Mouse (Mus musculus) urinary bladder, postnatal 10 days (tissue): ENCODE measurements around the gene Ccdc9.
"Not testable (repeated sequence)": the region's sequence is repeated elsewhere in the genome, so short reads cannot be mapped to it uniquely, and the experiment has no call there.

Experiments
- DNase-seq: peaks from one replicate; pipeline ENCODE4 v3.0.0; 2022; ENCODE audit warnings: low spot score

Ccdc9 gene

DNA sequence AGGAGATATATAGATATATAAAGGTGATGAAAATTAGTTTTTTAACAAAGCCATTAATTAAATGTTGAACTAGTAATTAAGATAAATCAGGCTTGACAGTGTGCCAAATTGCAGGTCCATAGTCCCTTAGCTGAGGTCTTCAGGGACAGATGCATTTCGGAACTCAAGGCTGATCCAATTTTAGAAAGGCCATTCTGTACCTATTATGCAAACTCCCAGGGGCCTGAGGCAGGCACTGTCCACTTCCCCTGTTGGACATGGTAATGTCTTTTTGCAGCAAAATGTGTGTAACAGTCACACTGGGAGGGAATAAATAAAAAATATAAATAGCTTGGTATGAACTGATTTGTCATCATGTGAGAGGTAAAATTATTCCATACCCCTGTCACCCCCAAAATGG, 15.5 kb downstream of the Ccdc9 start:
- DNase-seq = no peak

DNA sequence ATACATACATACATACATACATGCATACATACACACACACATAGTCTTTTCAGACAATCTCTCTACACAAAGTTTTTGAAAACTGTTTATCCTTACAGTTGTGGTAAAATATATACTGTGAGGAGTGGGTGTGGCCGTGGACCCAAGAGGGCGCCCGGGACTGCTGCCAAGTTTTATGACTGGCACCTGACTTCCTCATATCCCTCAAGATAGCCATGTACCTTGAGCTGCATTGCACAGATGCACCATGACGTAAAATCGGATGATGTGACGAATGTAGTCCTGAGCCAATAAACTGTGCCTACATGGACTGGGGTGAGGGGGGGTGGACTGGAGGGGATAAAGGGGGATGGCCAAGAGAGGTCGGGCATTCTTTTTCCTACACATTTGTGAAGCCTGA, 20.0 kb downstream of the Ccdc9 start:
- not testable (repeated sequence) for DNase-seq

DNA sequence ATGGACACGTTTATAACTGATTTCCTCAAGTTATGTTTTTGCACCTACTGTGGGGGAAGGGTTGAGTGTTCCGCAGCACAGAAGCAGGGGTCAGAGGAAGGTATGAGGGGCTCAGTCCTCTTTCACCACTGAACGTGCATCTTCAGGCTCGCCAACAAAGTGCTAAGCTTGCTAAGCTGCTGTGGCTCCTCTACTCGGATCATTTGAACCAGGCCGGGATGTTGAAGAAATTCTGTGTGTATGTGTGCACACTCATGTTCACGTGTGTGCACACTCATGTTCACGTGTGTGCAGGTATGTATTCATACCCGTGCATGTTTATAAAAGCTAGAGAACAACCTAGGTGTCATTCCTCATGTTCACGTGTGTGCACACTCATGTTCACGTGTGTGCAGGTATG, 20.7 kb downstream of the Ccdc9 start:
- DNase-seq = no peak

DNA sequence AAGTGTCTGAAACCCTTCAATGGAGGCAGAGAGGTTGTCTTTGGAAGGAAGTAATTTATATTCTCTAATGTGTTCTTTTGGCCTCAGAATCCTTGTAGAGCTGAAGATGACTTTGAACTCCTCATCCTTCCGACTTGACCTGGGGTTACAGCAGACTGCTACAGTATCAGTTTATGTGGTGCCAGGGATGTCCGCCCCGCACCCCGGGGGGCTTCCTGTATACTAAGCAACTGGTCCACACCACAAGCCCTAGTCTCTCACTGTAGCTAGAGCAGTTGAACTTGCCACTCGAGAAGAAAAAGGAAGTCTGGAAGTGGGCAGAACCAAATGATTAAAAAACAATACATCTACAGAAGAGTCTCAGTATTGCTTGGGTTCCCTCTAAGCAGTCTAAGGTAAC, 22.8 kb downstream of the Ccdc9 start:
- no peak for DNase-seq

DNA sequence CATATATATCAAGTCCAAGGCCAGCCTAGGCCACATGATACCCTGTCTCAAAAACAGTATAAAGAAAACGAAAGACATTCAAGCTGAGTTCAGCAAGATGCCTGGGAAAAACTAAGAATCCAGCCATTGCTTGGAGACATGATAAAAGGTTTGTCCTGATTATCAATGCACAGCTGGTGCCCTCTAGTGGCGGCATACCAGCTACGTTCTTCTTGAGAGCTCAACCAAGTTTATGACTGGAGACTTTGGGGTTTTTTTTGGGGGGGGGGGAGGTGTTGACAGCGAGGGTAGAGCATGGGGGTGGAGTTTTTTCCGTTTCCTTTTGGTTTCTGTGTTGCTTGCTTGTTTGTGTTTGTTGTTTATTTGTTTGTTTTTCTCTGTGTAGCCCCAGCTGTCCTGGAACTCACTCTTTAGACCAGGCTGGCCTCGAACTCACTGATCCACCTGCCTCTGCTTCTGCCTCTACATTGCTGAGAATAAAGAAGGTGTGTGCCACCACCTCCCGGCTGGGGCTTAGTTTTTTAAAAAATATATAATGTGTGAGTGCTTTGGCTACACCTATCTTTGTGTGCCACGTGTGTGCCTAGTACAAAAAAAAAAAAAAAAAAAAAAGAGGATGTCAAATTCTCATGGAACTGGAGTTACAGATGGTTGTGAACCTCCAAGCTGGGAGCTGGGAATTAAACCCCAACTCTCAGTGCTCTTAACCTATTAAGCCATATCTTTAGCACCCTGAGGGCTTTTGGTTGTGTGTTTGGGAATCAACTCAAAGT, 23.4 kb downstream of the Ccdc9 start:
- no peak for DNase-seq

DNA sequence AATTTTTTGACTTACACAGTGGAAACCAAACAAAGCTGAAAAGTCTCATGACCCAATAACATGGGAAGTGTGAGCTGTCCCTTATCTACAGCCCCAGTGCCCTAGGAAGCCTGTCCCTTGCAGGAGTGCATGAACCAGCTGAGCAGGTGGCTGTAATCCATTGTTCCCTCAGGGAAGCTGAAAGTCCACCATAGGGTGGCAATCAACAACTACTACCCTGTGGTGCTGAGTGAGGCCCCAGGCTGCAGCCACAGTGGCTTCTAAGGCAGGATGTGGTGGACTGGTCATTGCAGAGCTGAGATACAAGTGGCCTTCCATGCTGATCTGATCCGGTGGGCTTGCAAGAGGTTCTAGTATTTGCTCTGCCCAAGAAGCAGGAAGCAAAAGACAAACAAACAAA, 25.5 kb downstream of the Ccdc9 start:
- DNase-seq = no peak

DNA sequence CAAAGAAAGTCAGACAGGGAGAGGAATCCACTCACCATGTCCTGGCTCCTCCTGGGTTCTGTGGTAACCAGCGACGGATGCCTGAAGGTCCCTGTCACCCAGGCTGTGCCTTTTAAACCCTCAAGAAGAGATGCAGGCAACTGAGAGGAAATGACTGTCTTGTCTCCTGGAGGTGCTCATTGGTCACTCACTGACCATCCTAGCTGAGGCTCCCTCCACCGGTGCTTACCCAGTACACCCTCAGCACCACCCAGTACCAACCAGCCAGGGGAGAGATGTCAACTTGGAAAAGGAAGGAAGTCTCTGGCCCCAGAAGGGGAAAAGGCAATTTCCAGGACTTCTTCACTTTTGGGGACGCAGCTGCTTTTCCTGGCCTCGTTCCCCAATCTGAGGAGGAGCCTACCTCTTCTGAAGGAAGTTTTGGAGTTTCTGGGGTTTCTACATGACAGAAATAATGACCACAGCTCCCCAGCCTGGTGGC, 27.4 kb downstream of the Ccdc9 start, which contains the start of gene C5ar1:
Gene C5ar1, minus strand, starts transcription at position 431 of the 481 bp plus-strand sequence.
- DNase-seq = no peak

DNA sequence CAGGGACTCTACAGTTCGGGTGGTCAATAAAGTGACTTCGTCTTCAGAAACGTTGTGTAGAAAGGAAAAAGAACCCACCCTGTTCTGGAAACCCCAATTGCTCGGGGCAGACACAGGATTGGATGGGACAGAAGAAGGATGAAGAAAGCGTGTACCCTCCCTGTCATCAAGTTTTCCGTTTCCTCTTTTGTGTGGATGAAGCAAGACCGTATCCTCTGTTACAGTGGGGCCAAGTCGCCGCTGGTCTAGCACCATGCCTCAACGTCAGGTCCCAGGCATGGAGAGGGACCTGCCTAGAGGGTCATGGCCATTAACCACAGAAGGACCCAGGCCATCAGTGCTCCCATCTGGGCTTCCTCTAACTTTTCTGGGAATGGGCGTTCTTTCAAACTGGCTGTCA, 28.8 kb downstream of the Ccdc9 start:
- no peak for DNase-seq

DNA sequence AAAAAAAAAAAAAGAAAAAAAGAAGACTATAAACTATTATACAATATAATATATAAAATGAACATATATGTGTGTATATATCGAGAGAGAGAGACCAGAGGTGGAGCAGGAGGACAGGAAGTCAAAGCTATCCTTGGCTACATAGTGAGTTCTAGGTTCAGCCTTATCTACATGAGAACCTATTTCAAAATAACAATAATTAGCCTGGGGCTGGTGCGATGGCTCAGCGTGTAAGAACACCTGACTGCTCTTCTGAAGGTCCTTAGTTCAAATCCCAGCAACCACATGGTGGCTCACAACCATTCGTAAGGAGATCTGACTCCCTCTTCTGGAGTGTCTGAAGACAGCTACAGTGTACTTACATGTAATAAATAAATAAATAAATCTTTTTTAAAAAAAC, 30.6 kb downstream of the Ccdc9 start:
- DNase-seq = not testable (repeated sequence)

DNA sequence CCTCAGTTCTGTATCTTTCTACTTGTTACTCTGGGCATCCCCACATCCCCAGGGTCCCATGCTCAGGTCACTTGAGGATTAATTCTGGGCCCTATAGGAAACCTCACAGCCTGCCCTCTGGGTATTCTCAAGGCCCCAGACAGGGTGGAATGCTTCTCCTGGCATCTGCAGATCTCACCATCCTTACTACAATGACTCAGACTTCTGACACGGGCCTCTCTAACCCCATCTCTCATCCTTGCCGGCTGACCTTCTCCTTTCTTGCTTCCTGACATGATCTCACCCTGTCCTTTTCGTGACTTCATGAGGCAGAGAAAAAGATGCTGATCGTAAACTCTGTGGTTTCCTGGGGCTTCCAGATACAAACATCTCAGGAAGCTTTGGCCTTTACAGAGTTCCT, 32.4 kb downstream of the Ccdc9 start:
- no peak for DNase-seq

DNA sequence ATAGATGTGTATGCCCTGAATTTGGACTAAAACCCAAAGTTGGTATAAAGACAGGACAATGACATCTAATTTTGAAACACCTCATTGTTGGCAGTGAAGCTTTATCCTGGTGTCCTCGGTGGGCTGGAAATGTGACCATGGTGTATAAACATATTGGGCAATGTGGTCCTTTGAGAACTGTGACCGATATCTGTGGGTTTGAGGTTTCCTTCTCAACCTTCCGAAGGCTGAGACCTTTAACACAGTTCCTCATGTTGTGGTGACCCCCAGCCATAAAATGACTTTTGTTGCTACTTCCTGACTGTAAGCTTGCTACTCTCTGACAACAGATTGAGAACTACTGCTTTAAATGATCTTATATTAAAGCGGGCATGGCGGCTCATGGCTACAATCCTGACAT, 35.9 kb downstream of the Ccdc9 start:
- no peak for DNase-seq

DNA sequence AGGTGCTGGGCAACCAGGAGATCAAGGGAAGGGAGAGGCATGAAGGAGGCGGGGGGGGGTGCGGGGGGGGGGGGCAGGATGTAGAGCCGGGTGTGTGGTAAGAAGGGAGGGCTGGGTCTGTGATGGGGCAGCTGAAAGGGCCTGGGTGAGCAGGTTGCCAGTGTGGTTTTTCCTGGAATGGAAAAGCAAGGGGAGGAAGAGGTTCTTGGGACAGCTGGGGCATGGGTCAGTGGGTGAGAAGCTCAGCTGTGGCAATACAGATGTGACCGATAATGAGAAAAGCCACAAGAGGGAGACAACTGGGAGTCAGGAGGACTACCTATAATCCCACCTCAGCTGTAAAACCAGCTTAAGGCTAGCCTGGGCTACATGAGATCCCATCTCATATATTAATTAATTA, 40.6 kb downstream of the Ccdc9 start:
- no peak for DNase-seq

DNA sequence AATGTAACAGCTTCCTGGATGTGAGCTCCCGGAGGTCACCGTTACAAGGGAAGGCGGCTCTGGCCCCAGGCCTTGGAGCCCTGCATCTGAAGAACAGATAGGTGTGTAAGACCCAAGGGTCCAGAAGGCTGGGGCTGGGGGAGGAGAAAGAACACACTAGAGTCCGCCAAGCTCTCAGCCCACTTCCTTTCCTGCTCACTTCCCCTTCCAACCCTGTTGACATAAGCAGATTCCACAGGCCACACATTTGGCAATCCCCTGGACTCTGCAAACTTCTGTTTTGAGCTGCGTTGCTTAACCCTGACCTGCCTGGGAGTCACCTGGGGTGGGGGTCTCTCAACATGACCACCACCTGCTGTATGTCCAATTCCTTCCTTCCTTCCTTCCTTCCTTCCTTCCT, 42.5 kb downstream of the Ccdc9 start, which contains the start of gene C5ar2:
Gene C5ar2, minus strand, starts transcription at position 88 of the 400 bp plus-strand sequence.
- DNase-seq = no peak

DNA sequence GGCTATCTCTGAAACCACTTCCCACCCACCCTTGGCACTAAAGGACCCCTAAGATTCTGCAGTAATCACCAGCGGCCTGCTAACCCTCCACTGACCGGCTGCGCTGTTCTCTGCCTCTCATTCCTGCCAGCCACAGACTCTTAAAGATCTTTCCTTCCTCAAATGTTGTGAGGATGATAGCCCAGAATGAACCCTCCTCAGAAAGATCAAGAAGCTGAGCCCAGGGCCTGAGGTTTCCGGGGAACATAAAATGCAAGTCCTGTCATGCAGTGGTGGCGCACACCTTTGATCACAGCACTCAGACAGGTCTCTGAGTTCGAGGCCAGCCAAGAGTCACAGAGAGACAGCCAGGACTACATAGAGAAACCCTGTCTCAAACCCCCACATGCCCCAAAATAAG, 44.4 kb downstream of the Ccdc9 start:
- DNase-seq = no peak

DNA sequence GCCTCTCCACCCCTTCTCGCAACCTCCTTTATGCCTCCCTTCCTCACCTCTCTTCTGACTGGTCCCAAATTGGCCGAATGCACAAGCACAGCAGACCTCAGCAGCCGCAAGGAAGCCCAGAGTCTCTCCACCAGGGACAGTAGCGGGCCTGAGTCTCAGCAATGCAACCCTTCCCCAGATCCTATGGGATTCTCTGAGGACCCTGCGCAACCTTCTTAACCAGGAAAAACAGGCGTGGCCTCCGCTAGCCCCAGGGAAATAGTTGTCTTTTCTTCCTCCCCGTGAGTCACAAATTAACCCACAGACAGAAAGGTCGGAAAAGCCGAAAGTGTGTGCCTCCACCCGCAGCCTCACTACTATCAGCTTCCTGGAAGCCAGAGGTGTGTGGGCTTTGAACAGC, 44.8 kb downstream of the Ccdc9 start:
- no peak for DNase-seq

DNA sequence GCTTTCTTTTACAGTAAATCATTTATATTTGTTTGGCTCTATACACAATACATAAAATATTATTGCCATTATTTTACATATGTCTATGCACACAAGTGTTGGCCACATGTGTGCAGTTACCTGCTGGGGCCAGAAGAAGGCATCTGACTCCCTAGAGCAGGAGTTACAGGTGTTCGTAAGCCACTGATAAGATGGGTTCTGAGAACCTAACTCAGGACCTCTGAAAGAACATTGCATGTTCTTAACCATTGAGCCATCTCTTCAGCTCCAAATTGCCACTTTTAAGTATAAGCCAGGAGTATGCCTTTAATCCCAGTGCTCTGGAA, 45.7 kb downstream of the Ccdc9 start:
- no peak for DNase-seq

DNA sequence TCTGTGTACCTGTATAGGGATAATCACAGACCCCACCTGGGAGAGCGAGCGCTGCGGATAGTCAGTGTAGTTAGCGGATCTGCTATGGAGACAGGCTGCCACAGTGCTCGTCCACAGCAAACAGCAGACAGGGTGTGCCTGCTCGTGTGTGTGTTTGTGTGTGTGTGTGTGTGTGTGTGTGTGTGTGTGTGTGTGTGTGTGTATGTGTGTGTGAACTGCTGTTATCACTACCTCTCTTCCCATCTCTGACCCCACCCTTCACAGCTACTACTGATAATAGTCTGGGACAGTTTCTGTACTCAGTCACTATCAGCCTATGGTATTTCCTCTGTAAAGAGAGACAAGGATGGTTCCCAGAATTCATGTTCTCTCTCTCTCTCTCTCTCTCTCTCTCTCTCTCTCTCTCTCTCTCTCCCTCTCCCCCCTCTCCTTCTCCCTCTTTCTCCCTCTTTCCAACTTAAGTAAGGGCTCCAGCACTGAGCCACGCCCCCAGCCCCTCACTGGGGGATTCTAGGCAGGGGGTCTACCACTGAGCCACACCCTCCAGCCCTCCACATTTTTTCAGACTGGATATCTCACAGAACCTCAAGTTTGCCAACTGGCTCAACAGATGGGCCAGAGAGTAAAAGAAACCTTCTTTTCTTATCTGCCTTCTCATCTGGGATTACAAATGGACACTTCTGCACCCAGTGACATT, 46.2 kb downstream of the Ccdc9 start:
- DNase-seq = no peak

DNA sequence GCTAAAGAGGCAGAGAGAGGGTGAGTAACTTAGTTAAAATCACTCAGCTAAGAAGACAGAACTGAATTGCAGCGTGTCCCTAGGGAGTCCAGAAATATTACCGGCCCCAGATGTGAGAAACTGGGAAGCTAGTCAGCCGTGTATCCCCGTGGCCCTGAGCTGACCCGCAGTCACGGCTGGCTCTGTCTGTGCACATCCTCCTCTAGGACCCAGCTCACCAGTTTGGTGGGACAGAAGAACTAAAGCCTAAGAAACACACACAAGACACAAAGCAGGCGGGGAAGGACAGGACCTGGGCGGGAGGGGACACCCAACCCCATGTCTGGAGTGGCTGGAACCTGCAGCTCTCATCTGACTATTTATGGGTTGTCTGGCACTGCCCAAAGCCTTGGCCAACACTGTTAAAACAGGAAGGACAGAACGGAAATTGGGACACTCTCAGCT, 47.0 kb downstream of the Ccdc9 start:
- DNase-seq = no peak

DNA sequence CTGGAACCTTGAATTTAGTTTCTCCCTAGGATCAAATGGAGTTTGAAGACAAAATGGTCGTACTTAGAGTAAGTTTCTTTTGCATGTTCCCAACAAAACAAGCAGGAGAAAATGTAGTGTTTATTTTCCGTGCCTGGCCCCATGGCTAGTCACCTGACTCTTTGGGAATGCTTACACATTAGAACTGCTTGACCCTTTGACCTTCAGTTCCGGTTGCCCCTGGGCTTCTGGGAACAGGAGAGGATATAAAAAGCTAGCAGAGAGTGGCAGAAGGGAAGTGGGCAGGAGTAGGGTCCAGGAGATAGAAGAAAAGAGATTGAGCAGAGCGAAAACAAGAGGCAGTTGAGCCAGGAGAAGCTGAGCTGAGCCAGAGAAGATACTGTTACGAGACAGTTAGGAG, 56.7 kb downstream of the Ccdc9 start:
- no peak for DNase-seq
